Mouse (Mus musculus) inflammation-experienced regulatory T-cells, adult 6 months (primary cell): Measurements from ENCODE around the gene Katnal1. TPM values are rescaled to one million over a fixed set of nuclear protein-coding genes. Genes with fewer than 3 reads are reported as not detected.
A peak's percentile ranks its signal among the peaks of the same experiment; 100 is the strongest.

ENCODE experiments used
- ATAC-seq: one replicate; pipeline ENCODE4 v1.8.0; 2017
- polyA plus RNA-seq, 3 experiments: library from polyadenylated mRNA; unstranded; fragments of 100-300 nt; shearing (Covaris generic); gene quantifications; one replicate each; pipeline ENCODE4 v1.2.1; 2017

Gene Katnal1
- polyA plus RNA-seq, 3 experiments from 2014 or later, result 2.1 to 3.7 (median 3.7) TPM

DNA sequence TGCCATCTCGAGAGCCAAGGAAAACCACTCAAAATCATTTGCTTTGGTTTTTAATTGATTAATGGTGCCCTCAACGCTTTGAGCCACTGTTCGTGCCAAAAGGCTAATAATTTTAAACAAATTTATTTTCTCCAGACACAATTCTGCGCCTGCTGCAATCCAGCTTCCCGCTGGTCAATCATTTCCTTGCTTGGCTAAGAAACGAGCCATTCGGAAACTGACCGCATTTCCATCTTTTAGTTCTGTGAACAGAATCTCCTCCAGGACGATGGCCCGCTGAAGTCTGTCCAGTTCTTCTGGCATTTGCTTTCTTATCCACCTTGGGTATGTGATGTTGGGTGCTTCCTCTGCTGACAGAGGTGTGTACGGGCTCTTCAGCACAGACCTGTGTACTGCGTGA is 4.5 kb downstream of the Katnal1 start:
- ATAC-seq, result no peak

DNA sequence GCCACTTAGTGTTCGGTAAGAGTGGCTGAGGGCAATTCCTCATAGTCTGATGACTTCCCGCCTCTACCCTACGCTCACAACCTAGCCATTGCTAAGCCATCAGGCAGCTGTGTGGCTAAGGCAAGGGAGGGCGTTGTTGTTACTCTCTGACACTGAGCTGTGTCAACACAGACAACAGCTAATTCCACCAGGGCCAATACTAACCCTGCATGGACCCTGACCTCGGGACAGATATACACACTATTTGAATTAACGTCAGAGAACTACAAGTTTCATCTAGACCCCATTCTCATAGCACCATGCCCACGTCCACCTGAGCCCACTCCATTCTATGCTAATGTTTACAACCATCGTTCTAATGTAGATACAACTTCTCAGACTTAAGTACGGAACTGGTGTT is 5.1 kb downstream of the Katnal1 start:
- no peak for ATAC-seq

DNA sequence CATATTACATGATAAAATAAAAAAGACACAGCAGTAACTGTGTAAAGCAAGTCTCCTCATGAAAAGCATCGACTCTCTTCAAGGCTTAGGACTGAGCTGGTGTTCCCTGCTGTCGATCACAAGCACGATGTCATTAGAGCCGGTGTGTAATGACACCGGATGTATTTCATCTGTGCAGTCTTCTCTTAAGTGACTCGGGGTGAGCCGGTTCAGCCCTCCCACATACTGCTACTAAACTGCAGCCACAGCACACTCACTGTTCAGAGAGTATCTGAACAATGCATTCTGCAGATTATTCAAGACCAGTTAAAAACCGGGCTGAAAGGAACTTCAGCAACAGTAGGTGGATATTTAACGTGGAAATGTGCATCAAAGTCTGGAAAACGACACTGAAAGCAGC is 5.7 kb downstream of the Katnal1 start:
- no peak for ATAC-seq

DNA sequence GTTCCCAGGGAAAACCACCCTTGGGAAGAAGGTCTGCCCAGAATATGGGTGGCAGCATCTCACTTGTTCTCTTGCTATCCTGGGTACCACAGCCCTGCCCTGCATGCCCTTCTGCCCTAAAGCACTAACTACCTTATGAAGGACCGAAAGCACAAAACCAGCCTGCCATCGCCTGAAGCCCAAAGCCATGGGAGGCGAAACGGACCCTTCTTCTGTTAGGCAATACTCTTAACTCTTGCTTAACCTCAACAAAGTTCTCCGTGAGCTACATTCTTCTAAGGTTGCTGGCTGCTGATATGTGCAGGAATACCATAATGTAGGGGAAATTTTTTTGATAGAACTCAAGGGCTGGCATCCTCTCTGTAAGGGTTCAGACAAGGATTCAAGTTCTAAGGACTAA is 6.3 kb downstream of the Katnal1 start:
- ATAC-seq, result no peak

DNA sequence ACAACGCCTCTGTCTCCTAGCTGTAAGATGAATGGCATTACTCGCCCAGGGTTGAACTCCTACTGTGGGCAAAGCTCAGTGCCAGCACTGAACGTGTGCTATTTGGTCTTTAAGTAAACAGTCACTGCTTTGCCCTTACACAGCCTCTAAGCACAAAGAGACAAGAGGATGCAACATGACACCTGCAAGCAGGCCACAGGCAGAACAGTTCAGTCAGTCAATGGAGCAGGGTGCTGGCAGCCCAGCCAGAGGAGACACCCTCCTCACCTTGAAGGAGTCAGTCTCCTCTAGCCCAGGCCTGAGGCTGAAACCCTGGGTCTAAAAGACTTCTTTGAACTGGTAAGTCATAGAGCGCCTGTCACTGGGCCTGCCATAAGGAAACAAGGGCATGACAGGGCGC is 11.1 kb downstream of the Katnal1 start:
- no peak for ATAC-seq

DNA sequence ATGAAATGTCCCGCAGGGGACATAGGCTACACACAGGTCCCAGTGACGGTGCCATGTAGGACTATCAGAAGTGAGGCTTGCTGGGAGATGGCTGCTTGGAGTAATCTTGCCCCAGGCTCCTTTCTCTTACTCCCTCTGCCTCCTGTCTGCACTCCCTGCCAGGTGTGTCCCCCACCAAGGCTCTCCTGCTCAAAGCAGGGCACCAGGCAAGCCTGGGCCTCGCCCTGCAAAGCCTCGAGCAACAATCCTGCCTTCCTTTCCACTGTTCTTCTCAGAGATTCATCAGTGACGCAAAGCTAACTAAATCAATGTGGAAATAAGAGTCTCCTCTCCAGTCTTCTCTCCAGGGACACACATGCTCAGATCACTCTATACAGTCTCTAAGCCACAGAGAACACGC is 12.3 kb downstream of the Katnal1 start:
- ATAC-seq, result no peak

DNA sequence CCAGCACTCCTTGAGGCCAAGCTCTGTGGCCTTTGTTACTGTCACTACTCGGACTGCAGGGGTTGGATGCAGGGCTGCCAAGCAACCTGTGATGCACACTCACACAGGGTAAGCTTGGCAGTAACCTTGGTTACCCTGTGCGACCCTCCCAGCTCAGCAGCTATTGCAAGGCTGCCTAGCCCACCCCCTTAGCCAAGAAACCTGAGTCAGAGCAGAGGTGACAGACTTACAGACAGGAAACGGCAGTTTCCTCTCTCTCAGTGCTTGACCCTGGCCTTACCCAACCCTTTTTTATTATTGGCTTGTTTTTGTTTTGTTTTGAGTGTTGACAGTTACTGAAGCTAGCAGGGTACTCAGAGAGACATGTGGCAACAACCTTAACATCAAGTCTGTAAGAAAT is 16.9 kb downstream of the Katnal1 start:
- peak; percentile 67 for ATAC-seq

DNA sequence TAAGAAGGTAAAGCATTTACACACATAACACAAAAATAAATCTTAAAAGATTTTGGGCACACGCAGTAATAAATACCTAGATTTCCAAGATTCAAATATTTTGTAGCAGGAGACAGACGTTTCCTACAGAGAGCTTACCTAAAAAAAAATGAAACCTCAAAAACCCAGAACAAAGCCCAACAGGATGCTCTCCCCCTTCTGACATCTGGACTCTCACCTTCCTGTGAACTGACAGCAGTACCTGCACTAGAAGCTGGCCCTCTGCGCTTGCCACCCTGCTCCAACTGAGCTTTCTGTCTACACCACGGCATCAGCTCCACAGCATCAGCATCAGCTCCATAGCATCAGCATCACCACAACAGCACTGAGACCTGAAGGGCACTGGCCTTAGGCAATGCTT is 19.1 kb downstream of the Katnal1 start:
- peak; percentile 48 for ATAC-seq

DNA sequence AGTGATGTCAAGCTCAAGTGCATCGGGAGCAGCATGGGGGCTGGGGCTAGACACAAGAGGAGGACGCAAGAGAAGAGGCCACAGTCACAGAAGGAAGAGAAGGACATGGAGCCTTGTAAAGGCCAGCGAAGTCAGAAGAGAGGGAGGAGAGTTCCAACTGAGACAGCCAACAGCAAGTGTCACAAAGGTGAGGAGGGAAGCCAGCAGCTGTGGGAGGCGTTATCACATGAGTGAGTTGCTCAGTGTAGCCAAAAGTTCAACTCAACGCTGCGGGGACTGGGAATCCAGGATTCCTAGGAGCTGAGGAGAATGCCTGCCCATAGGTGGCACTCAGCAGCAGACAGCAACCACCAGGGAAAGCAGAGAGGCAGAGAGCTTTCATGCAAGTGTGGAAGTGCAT is 19.7 kb downstream of the Katnal1 start:
- no peak for ATAC-seq

DNA sequence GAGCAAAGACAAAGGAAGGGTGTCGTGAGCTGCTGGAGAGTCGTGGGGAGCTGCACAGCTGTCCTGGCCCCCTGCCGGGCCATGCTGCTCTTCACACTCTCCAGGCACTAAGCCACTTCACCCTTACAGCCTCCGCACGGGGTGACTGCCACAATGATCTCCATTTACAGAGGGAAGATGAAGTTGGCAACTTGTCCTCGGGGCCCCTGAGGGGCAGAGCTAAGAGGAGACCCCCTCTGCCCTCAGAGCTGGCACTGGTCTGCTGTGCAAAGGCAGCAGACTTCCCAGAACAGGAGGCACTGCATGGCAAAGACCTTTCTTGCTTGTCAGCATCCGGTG is 20.1 kb downstream of the Katnal1 start:
- ATAC-seq, result no peak

DNA sequence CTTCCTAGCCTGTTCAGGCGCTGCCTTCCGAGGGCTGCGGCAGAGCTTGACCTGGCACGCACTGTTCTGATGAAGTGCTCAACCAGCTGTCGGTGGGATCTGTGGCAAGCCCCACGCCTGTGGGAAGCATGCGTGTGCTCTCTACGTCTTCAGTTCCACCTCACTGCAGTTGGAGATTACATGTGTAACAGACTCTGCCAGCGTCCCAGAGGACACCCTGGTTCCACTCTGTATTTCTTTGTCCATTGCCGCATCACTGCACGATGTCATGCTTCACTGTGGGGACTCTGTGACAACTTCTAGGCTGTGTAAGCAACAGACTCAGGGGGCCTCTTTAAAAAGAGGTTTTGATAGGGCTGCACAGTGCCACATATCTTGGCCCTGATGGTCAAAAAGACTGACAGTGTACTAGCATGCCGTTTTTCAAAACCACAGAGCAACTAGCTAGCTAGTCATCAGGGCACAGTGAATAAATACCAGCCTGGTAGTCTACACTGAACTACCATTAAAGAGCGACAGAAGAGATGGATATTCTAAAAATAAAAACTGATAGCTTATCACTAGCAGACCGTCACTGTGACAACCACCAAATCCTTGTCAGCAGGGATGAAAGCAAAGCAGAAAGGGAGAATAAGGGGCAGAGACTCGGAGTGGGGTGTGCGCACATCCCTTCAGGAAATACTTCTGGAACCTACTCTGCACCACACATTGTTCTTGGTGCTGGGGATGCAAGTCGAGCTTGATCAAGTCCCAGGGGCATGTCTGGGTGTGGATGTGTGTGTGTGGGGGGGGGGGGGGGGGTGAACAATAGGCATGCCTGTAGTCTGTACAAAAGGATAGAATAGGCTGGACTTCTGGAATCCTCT is 20.7 kb downstream of the Katnal1 start:
- no peak for ATAC-seq

DNA sequence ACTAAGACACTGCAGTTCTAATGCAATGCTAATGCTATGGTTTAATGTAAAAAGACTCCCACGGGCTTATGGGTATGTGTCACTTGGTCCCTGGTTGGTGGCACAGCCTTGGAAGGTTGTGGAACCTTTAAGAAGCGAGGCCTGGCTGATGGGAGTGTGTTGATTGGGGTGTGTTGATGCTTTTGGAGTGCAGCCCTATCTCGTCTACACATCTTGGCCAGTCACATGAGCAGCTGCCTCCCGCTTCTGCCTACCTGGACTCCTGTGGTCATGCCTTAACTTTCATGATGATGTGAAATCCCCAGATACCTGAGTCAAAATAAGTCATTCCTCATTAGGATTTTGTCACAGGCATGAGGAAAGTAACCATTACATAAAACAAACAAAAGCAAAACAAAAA is 22.8 kb downstream of the Katnal1 start:
- no peak for ATAC-seq

DNA sequence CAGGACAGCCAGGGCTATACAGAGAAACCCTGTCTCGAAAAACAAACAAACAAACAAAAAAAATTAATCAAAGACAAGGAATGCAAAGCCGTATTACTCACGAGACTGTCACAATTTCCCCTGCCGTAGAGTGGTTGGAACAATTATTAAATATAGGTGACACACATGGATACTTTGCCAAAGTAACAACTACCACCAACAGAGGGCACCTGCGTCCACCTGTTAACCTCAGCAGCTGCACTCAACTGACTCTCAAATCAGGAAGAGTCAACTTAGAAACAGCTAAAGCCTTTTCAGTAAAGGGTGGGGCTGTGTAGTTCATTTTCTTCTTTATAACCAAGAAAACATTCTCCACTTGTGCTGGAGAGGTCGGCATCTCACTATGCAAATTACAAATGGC is 24.3 kb downstream of the Katnal1 start:
- peak; percentile 82 for ATAC-seq

DNA sequence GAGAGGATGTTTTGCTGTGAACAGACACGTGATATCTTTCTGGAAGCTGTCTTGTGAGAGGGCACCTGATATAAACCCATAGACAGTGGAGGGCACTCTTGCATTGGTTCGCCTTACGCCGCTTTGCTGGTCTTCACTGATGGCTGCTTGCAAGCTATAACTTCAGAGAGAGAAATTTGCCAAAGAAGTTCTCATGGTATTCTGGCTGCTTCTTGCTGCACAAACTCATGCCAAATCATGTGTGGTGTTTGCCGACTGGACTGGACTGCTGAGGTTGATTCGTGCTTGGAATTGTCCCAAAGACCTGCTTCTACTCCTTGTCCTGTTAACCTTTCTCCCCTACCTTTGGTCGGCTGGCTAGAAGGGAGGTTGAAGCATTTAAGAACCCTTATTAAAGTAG is 29.8 kb downstream of the Katnal1 start:
- no peak for ATAC-seq

DNA sequence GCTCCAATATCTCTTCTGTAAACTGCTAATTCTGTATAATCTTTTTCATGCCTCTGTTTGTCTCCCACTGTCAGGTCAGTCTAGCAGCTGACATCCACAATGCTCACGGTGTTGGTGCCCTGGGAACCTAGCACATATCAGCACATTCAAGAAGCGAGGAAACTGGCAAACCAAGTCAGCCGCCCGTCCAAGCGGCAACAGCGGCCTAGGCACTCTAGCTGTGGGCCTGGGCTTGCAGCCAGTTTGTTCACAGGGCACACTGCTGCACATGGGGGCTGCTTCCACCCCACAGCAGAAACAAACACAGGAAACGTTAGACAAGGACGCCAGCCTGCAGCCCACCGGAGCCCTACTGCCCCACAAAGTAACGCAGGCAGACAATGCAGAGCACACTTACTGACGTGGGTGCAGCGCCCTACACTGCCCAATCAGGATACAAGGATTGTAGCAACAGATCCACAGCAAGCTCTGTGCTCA is 31.1 kb downstream of the Katnal1 start:
- no peak for ATAC-seq

DNA sequence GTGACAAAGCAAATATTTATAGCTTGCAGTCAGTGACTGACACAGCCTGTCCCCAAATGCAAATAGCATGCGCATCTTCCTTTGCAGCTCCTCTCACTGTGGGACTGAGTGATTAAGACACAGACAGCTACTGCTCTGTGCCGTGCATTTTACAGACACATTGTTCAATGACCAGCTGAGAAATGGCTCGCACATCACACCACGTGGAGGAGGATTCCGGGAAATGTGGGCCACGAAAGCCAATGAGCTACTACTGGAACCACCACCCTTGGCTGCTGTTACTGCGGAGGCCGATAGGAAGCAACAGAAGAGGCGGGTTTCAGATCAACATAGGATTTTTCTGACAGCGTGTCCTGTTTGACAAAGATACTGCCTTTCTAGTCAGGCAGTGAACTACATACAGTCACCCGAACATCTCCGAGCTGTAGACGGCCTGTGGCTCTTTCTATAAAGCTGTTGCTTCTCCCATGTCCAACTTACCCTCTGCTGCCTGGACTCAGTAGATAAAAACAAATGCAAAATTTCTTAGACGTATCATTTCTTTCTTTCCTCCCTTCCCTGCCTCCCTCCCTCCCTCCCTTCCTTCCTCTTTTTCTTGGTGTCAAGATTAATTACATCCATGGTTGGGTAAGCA is 31.9 kb downstream of the Katnal1 start:
- ATAC-seq, result no peak

DNA sequence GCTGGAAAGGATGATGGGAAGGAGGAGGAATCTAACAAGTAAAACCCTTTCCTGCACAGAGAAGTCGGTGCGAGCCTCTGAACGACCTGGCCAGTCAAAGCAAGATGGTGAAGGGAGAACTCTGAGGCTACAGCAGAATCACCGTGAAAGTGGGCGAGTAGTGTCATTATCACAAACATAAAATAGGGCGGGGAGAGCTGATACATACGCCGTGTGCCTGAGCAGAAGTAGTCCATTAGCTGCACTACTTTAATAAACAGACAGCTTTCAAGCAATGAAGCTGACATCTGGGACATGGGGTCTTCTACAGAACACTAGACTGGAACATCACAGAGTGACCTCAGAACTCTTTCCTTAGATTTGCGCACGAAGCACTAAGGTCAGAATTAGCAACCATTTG is 32.6 kb downstream of the Katnal1 start:
- ATAC-seq, result no peak

DNA sequence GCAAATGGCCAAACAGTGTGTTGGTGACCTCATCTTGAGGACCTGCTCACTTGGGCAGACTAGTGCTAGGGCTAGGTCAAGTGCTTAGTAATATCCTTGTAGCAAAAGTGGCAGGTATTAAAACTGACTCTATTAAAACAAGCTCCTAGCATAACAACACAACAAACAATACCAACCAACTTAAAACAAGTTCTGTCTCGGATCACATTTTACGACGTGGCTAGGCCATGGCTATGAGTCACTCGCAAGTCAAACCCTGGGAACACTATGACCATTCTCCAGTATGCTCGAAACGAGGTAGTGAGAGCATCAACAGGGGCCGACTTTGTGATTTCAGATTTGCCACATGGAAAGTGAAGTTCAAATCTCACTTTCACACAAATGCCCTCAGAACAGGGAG is 33.3 kb downstream of the Katnal1 start:
- ATAC-seq, result no peak

DNA sequence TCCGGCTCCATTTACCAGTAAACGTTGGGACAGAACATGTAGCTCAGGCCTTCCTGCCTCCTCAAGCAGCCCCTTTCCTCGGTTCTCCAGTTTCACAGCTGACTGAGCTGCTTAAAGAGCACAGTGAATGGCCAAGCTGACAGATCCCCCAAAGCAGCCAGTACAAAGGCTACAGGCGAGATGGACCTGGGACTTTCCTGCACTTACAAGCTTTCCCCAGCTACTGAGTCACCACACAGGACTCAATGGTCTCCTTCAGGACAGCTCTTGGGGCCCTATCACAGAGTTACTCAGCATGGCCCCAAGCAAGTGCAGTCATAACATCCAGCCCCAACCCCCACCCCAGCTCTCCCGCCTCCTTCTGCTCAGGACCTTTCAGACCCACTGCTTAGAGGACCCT is 34.1 kb downstream of the Katnal1 start:
- no peak for ATAC-seq

DNA sequence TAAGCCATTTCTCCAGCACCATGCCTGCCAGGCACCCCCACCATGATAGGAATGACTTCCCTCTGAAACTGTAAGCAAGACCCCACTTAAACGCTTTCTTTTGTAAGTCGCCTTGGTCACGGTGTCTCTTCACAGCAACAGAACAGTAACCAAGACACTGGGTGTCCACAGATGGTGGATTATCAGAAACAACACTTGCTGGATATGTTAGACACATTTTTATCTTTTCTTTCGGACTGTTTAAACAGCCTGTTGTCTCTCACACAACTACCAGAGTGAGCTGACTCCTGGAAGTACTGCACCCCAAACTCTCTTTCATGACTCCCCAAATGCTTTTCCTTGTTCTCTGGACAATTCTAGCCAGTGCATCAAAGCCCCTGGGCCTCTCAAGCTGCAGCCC is 38.9 kb downstream of the Katnal1 start:
- no peak for ATAC-seq

DNA sequence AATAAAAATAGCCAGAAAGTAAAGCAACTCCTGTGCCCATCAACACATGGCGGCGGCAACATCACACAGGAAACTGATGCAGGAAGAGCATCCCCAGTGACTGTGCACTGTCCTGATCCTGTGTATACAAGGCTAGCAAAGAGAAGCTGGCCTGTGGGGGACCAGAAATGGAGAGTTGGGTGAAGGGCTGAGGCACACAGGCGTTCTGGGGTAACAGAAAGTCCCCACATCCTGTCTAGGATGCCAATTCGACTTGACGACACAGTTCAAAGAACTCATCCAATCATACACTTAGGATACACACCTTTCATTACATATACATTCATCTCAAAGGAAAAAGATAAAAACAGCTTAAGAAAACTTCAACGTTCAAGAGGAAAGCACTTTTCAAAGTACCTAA is 41.1 kb downstream of the Katnal1 start:
- peak; percentile 86 for ATAC-seq

DNA sequence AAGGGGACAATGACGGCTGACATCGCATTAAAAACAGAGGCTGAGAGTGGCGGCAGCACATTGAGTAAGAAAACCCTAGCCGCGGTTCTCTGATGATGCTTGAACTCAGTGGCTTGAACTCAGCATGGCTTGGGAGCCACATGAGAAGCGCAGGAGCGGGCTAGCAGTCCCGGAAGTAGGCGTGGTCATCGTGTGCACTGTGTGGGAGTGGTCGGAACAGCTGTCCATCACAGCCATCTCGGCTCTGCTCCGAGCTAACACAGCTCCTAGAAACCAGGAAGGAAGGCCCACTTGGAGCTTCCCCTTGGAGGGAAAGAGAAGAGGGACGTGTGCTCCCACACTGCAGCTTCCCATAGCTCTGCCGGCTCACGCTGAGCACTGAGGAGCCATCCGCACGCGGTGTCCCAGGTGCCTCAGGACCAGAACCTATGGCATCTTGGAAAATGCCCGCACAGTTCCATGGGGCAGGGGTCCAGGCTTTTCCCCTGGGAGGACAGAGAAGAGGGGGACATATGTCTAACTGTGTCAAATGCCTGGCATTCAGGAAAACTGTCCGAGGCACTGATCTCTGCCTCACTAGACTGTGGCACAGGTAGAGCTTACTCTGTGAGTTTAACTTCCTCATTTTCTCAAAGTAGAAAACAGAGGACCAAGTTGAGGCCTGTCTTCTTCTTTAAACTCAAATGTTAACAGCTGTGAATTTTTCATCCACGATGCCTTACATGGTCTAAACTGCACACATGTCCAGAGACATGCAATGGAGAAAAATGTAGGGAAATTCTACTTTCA is 43.1 kb downstream of the Katnal1 start:
- ATAC-seq, result no peak

DNA sequence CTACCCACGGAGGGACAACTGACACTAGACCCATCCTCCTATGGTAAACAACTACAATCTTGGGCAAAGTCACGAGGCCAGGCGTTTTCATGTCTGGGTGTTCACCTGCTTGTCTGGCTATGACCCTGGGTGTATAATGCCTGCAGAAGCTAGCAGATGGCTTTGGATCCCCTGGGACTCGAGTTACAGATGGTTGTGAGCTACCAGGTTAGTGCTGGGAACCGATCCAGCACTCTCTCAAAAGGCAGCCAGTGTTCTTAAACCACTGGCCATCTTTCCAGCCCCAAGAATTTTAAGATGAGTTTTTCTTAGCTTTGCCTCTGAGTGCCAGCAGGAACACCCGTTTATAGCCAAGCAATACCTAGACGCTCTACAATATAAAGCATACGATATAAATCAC is 45.4 kb downstream of the Katnal1 start:
- no peak for ATAC-seq

DNA sequence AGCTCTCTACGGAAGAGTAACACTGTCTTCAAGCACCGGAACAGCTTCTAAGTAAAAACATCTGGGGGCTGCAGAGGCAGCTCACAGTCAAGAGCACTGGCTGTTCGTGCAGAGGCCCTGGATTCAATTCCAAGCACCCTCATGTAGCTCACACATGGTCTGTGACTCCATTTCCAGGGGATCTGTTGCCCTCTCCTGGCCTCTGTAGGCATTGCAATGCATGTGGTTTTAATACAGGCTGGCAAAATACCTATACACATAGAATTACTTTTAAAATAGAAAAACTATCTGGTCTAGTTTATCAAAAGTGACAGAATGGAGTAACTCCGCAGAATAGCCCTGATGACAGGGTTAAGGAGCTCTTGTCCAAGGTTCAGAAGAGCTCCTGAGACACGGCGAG is 49.9 kb downstream of the Katnal1 start:
- ATAC-seq, result no peak
